Mouse (Mus musculus) ES-E14 (cell line): Measurements from ENCODE around the gene Ostf1.

Source experiments
- CHD2 ChIP-seq: IDR thresholded peaks from 2 replicates; pipeline ENCODE4 v1.6.1; 2014; ENCODE audit warnings: mild to moderate bottlenecking, low read depth, low read length, inconsistent platforms
- MAFK ChIP-seq: IDR thresholded peaks from 2 replicates; pipeline ENCODE4 v1.6.1; 2014; ENCODE audit warnings: mild to moderate bottlenecking, low read depth, low read length, inconsistent platforms; ENCODE audit not compliant: insufficient read depth
- ZC3H11A ChIP-seq: IDR thresholded peaks from 2 replicates; pipeline ENCODE4 v1.6.1; 2012; ENCODE audit warnings: low read depth, mild to moderate bottlenecking, inconsistent platforms, low read length, borderline replicate concordance
- ZNF384 ChIP-seq: IDR thresholded peaks from 2 replicates; pipeline ENCODE4 v1.6.1; 2012; ENCODE audit warnings: low read depth, low read length, inconsistent platforms

- no peak for TF ChIP-seq MAFK
- no peak for TF ChIP-seq CHD2
- no peak for TF ChIP-seq ZC3H11A
- no peak for TF ChIP-seq ZNF384
Measured at GRCm38 (mm10) chr19:18584621-18585020, 47.0 kb downstream of the Ostf1 start.
